Mouse (Mus musculus) midbrain, embryonic 12.5 days (tissue): ENCODE data around the gene Tmprss15. TPM values are rescaled to one million over a fixed set of nuclear protein-coding genes. Genes with fewer than 3 reads are reported as not detected.

Experiments used
- ATAC-seq: fragments of 200-750 bp; cut with Nextera tagmentation; 2 replicates; pipeline ENCODE4 v1.8.0; 2017; ENCODE audit warnings: low read depth, moderate TSS enrichment, moderate library complexity; ENCODE audit not compliant: low FRiP score
- H3K27ac ChIP-seq: fragments of 300-500 bp; sonication (generic); replicated peaks from 2 replicates; pipeline ENCODE4 v1.5.1; 2016; ENCODE audit warnings: mild to moderate bottlenecking
- H3K27me3 ChIP-seq: fragments of 300-500 bp; sonication (generic); 2 replicates; pipeline ENCODE4 v1.6.1; 2016; ENCODE audit warnings: mild to moderate bottlenecking
- H3K36me3 ChIP-seq: fragments of 300-500 bp; sonication (generic); 2 replicates; pipeline ENCODE4 v1.6.1; 2016
- H3K4me1 ChIP-seq: fragments of 300-500 bp; sonication (generic); 2 replicates; pipeline ENCODE4 v1.6.1; 2016
- H3K4me2 ChIP-seq: fragments of 300-500 bp; sonication (generic); replicated peaks from 2 replicates; pipeline ENCODE4 v1.6.1; 2016; ENCODE audit warnings: mild to moderate bottlenecking, moderate library complexity
- H3K4me3 ChIP-seq: fragments of 300-500 bp; sonication (generic); 2 replicates; pipeline ENCODE4 v1.5.1; 2016; ENCODE audit warnings: mild to moderate bottlenecking
- H3K9ac ChIP-seq: fragments of 300-500 bp; sonication (generic); replicated peaks from 2 replicates; pipeline ENCODE4 v1.6.1; 2016; ENCODE audit warnings: mild to moderate bottlenecking, moderate library complexity
- H3K9me3 ChIP-seq: fragments of 300-500 bp; sonication (generic); 2 replicates; pipeline ENCODE4 v1.6.1; 2016; ENCODE audit warnings: mild to moderate bottlenecking
- WGBS: fragments of 180-500 bp; shearing (Covaris S2); methylation state at CpG from one replicate; pipeline ENCODE4 v1.1.7; 2016; 5-methylcytosine and 5-hydroxymethylcytosine counted together
- polyA plus RNA-seq: library from polyadenylated mRNA; unstranded; fragments of >200 nt; fragmentation: Nextera tagmentation; extraction: Ambion mirVana; gene quantifications from 2 replicates; pipeline ENCODE4 v1.2.1, GENCODE M21; 2016

Gene Tmprss15
- polyA plus RNA-seq, 1 experiment from 2014 or later, result not detected

- H3K4me1 ChIP-seq, result no peaks in the 10 kb centered on the region
- no peak overlapping the region for H3K4me3 ChIP-seq
- no peaks in the 10 kb centered on the region for H3K36me3 ChIP-seq
- ATAC-seq, result no peak
- no peak overlapping the region for H3K4me2 ChIP-seq
- H3K27ac ChIP-seq, result no peak overlapping the region
- no peak overlapping the region for H3K9ac ChIP-seq
- no peaks in the 10 kb centered on the region for H3K9me3 ChIP-seq
- WGBS, result 93% methylated on average over 13 of the region's 13 CpGs
- H3K27me3 ChIP-seq, result no peaks in the 10 kb centered on the region
These were observed 116.8 kb downstream of the Tmprss15 start for GRCm38 (mm10) chr16:78974099-78974498.

GRCm38 (mm10) chr16:78969091-78969731, 121.7 kb downstream of the Tmprss15 start:
- 37% methylated on average over 13 of the region's 13 CpGs for WGBS
- H3K4me2 ChIP-seq, result no peak overlapping the region
- no peak overlapping the region for H3K9ac ChIP-seq
- H3K4me3 ChIP-seq, result no peak overlapping the region
- no peaks in the 10 kb centered on the region for H3K4me1 ChIP-seq
- H3K9me3 ChIP-seq, result no peaks in the 10 kb centered on the region
- no peaks in the 10 kb centered on the region for H3K27me3 ChIP-seq
- ATAC-seq, result peak; percentile 70; the same call in 1 of the 2 replicates
- no peak overlapping the region for H3K27ac ChIP-seq
- H3K36me3 ChIP-seq, result no peaks in the 10 kb centered on the region

- Histone ChIP-seq H3K4me3 (no peak overlapping the region), H3K27ac (no peak overlapping the region), H3K4me2 (no peak overlapping the region), H3K36me3 (no peaks in the 10 kb centered on the region), H3K27me3 (no peaks in the 10 kb centered on the region), H3K9me3 (no peaks in the 10 kb centered on the region), H3K4me1 (0 out of 2 replicates have a peak, but pooled peaks cover 2% of the 10 kb centered on the region), H3K9ac (no peak overlapping the region)
- no peak for ATAC-seq
- WGBS, result 82% methylated on average over 2 of the region's 2 CpGs
These were observed 133.5 kb downstream of the Tmprss15 start for GRCm38 (mm10) chr16:78957434-78957833.

- Histone ChIP-seq H3K27ac (no peak overlapping the region), H3K9ac (no peak overlapping the region), H3K4me3 (no peak overlapping the region), H3K9me3 (no peaks in the 10 kb centered on the region), H3K4me2 (no peak overlapping the region), H3K27me3 (no peaks in the 10 kb centered on the region), H3K36me3 (no peaks in the 10 kb centered on the region), H3K4me1 (no peaks in the 10 kb centered on the region)
- WGBS, result 85% methylated on average over 4 of the region's 4 CpGs
- ATAC-seq, result no peak
These were observed 140.5 kb downstream of the Tmprss15 start for GRCm38 (mm10) chr16:78950359-78950758.

- Histone ChIP-seq H3K9ac (no peak overlapping the region), H3K9me3 (peaks cover 6% of the 10 kb centered on the region; the same call in 1 of the 2 replicates), H3K27me3 (no peaks in the 10 kb centered on the region), H3K36me3 (no peaks in the 10 kb centered on the region), H3K27ac (no peak overlapping the region), H3K4me2 (no peak overlapping the region), H3K4me3 (no peak overlapping the region), H3K4me1 (no peaks in the 10 kb centered on the region)
- WGBS, result 81% methylated on average over 8 of the region's 8 CpGs
- no peak for ATAC-seq
These were observed 153.1 kb downstream of the Tmprss15 start for GRCm38 (mm10) chr16:78937755-78938154.

- Histone ChIP-seq H3K4me1 (peaks cover 13% of the 10 kb centered on the region; the same call in 1 of the 2 replicates), H3K27me3 (peaks cover 9% of the 10 kb centered on the region), H3K9me3 (no peaks in the 10 kb centered on the region), H3K9ac (no peak overlapping the region), H3K4me2 (no peak overlapping the region), H3K4me3 (no peak overlapping the region), H3K36me3 (no peaks in the 10 kb centered on the region), H3K27ac (no peak overlapping the region)
- 92% methylated on average over 2 of the region's 2 CpGs for WGBS
- no peak for ATAC-seq
These were observed 156.6 kb downstream of the Tmprss15 start for GRCm38 (mm10) chr16:78934298-78934697.

DNA sequence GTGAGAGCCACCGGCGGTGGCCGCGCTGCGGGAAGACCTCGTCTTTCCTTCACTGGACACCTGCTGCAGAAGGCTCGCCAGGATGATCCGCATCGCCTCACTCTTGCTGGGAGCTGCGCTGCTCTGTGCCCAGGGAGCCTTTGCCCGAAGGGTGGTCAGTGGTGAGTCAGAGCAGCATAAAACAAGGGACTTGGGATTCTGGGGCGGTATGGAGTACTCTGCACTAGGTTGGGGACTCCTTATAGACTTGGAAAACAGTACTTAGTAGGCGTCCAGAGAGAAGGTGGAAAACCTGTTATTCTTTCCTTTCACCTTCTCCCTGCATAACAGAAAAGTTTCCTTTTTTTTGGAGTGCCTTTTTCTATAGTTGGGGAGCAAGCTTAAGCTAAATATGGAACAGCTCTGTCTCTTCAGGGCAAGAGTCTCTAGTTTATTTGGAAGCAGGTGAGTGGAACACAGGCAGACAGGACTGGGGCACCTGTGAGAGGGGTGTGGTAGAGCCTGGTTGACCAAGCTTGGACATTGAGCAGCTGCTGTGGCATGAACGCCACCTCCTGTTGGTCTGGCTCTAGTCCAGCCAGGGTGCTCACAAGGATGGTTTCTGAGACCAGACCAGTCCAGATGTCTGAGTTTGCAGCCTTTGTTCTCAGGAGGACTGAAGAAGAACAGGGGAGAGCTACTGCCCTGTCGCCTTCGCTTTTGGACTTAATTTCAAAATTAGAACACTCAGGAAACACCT, 159.4 kb downstream of the Tmprss15 start:
- H3K27ac ChIP-seq, result no peak overlapping the region

GRCm38 (mm10) chr16:78930382-78931286, 160.3 kb downstream of the Tmprss15 start, which contains the start of gene Chodl:
Gene Chodl (plus strand): TSS chr16:78930948.
- Histone ChIP-seq H3K27ac (no peak within 1 kb of the TSS), H3K36me3 (no peaks in the 10 kb centered on the region), H3K9ac (peak within 1 kb of the TSS; percentile 60), H3K4me2 (peak within 1 kb of the TSS; percentile 95), H3K4me3 (peak within 1 kb of the TSS; percentile 46), H3K4me1 (peaks cover 13% of the 10 kb centered on the region; the same call in 1 of the 2 replicates), H3K9me3 (no peaks in the 10 kb centered on the region), H3K27me3 (peaks cover 9% of the 10 kb centered on the region)
- 15% methylated on average over 19 of the region's 19 CpGs for WGBS
- ATAC-seq, result peak; percentile 87

More for the DNA sequence above, 159.4 kb downstream of the Tmprss15 start:
- Histone ChIP-seq H3K9ac (peak overlapping the region; percentile 60), H3K4me2 (peak overlapping the region; percentile 95), H3K9me3 (no peaks in the 10 kb centered on the region), H3K27me3 (peaks cover 9% of the 10 kb centered on the region), H3K36me3 (no peaks in the 10 kb centered on the region), H3K4me3 (peak overlapping the region; percentile 46), H3K4me1 (peaks cover 13% of the 10 kb centered on the region; the same call in 1 of the 2 replicates)
- 12% methylated on average over 16 of the region's 16 CpGs for WGBS
- ATAC-seq, result peak; percentile 69

GRCm38 (mm10) chr16:78922644-78923043, 168.3 kb downstream of the Tmprss15 start:
- ATAC-seq, result no peak
- Histone ChIP-seq H3K4me1 (no peaks in the 10 kb centered on the region), H3K9me3 (no peaks in the 10 kb centered on the region), H3K4me3 (no peak overlapping the region), H3K4me2 (no peak overlapping the region), H3K27ac (no peak overlapping the region), H3K9ac (no peak overlapping the region), H3K27me3 (no peaks in the 10 kb centered on the region), H3K36me3 (no peaks in the 10 kb centered on the region)
- 78% methylated on average over 5 of the region's 5 CpGs for WGBS
